9 mouse cellular contexts compared by ENCODE assay signal in genomic region chr1:36555798-36556395, GRCm38 (mm10). TPM values are rescaled to one million over a fixed set of nuclear protein-coding genes. Genes with fewer than 3 reads are reported as not detected.
A peak's percentile ranks its signal among the peaks of the same experiment; 100 is the strongest.
DNase-seq lines count a peak whose midpoint lies in the region; ATAC-seq and TF ChIP-seq lines count a peak whose summit lies in the region.
"Had no signal": no experiment of that assay in that cellular context is flagged by ENCODE, and none has a peak within 500 bp of the region (broad histone marks: within the 10 kb centered on the region; RNA-seq: fewer than 3 reads in every experiment).

No protein-coding gene starts in this region.

- TF ChIP-seq CTCF in MEL (IDR thresholded peaks at IDR 0.05 in 2 of 3, conservative IDR thresholded peaks at IDR 0.05 in 1 of 3; ENCODE audit: control insufficient read depth in 1 of 3, insufficient read depth in 1 of 3, low read depth in 2 of 3, low read length in 3 of 3, poor library complexity in 1 of 3, severe bottlenecking in 1 of 3) = no peak

- H3K27me3 ChIP-seq in heart, embryonic 10.5 days (ENCODE audit: insufficient read depth, poor library complexity, severe bottlenecking) = 0 out of 2 replicates have a peak, but pooled peaks cover 6% of the 10 kb centered on the region
- peaks cover 13% of the 10 kb centered on the region in 2 experiments for H3K27me3 ChIP-seq in MEL (ENCODE audit: control insufficient read depth in 1 of 2, insufficient read depth in 2 of 2, low read length in 2 of 2)
- no peaks in the 10 kb centered on the region for H3K27me3 ChIP-seq in embryonic facial prominence, embryonic 14.5 days (replicated peaks; ENCODE audit: control insufficient read depth, insufficient read depth, low read length)
- H3K27me3 ChIP-seq in intestine, embryonic 14.5 days (replicated peaks; ENCODE audit: control insufficient read depth, insufficient read depth, low read length) = no peaks in the 10 kb centered on the region
- 0 out of 2 replicates have a peak, but pooled peaks cover 4% of the 10 kb centered on the region for H3K27me3 ChIP-seq in midbrain, embryonic 13.5 days

- no peaks in the 10 kb centered on the region for H3K9me3 ChIP-seq in heart, embryonic 10.5 days
- H3K9me3 ChIP-seq in MEL (replicated peaks; ENCODE audit: insufficient read depth, low read length) = no peaks in the 10 kb centered on the region
- no peaks in the 10 kb centered on the region for H3K9me3 ChIP-seq in embryonic facial prominence, embryonic 14.5 days (ENCODE audit: control insufficient read depth, low read length)
- H3K9me3 ChIP-seq in intestine, embryonic 14.5 days (ENCODE audit: control insufficient read depth, low read length) = no peaks in the 10 kb centered on the region
- H3K9me3 ChIP-seq in midbrain, embryonic 13.5 days = no peaks in the 10 kb centered on the region

- peaks cover 50% of the 10 kb centered on the region for H3K4me1 ChIP-seq in heart, embryonic 10.5 days
- H3K4me1 ChIP-seq in MEL (ENCODE audit: control insufficient read depth in 1 of 2, insufficient read depth in 2 of 2, low read length in 2 of 2) = no peaks in the 10 kb centered on the region; a peak in 1 of 4 replicates
- peaks cover 24% of the 10 kb centered on the region for H3K4me1 ChIP-seq in embryonic facial prominence, embryonic 14.5 days (ENCODE audit: control insufficient read depth, insufficient read depth, low read length)
- H3K4me1 ChIP-seq in intestine, embryonic 14.5 days (replicated peaks; ENCODE audit: control insufficient read depth, insufficient read depth, low read length) = peaks cover 32% of the 10 kb centered on the region
- peaks cover 50% of the 10 kb centered on the region for H3K4me1 ChIP-seq in midbrain, embryonic 13.5 days (replicated peaks)

- H3K4me3 ChIP-seq in heart, embryonic 10.5 days = peak overlapping the region; percentile 90
- H3K4me3 ChIP-seq in MEL (ENCODE audit: control insufficient read depth in 1 of 2, insufficient read depth in 1 of 2, low read depth in 2 of 2, low read length in 2 of 2) = peak overlapping the region; percentile 70 to 78
- H3K4me3 ChIP-seq in embryonic facial prominence, embryonic 14.5 days (ENCODE audit: low read depth, low read length) = peak overlapping the region; percentile 96
- peak overlapping the region; percentile 96 for H3K4me3 ChIP-seq in intestine, embryonic 14.5 days (ENCODE audit: low read depth, low read length)
- peak overlapping the region; percentile 99 for H3K4me3 ChIP-seq in midbrain, embryonic 13.5 days (replicated peaks)

- no peak for DNase-seq in heart, embryonic 10.5 days (ENCODE audit: low spot score)
- no peak for DNase-seq in heart, adult 18-20 months
- DNase-seq in MEL (ENCODE audit: low read depth, low spot score) = peak; percentile 16
- DNase-seq in embryonic facial prominence, embryonic 14.5 days (ENCODE audit: low spot score) = no peak
- peak; percentile 68 for DNase-seq in intestine, embryonic 14.5 days (ENCODE audit: low spot score)
- DNase-seq in urinary bladder, postnatal 14 days (ENCODE audit: low spot score) = no peak

- ATAC-seq in embryonic facial prominence, embryonic 14.5 days (ENCODE audit: low read depth) = no peak
- ATAC-seq in intestine, embryonic 14.5 days (replicated peaks; ENCODE audit: low FRiP score, low TSS enrichment, low read depth) = no peak
- no peak for ATAC-seq in midbrain, embryonic 13.5 days
- ATAC-seq in frontal cortex, adult (ENCODE audit: low TSS enrichment) = no peak

- peak overlapping the region; percentile 90 for H3K4me2 ChIP-seq in embryonic facial prominence, embryonic 14.5 days (ENCODE audit: low read depth, low read length)
- peak overlapping the region; percentile 87 for H3K4me2 ChIP-seq in intestine, embryonic 14.5 days (ENCODE audit: low read length)
- peak overlapping the region; percentile 99 for H3K4me2 ChIP-seq in midbrain, embryonic 13.5 days (replicated peaks)

- H3K9ac ChIP-seq in MEL (ENCODE audit: control insufficient read depth, low read depth, low read length, poor library complexity, severe bottlenecking) = peak overlapping the region; percentile 80
- H3K9ac ChIP-seq in embryonic facial prominence, embryonic 14.5 days (ENCODE audit: low read depth, low read length) = peak overlapping the region; percentile 97
- peak overlapping the region; percentile 90 for H3K9ac ChIP-seq in intestine, embryonic 14.5 days (ENCODE audit: low read length)
- peak overlapping the region; percentile 99 for H3K9ac ChIP-seq in midbrain, embryonic 13.5 days (replicated peaks)

- H3K27ac ChIP-seq in heart, embryonic 10.5 days = peak overlapping the region; percentile 98
- no peak overlapping the region for H3K27ac ChIP-seq in MEL (ENCODE audit: control insufficient read depth, low read depth, low read length)
- H3K27ac ChIP-seq in embryonic facial prominence, embryonic 14.5 days (replicated peaks; ENCODE audit: low read depth, low read length) = peak overlapping the region; percentile 100
- H3K27ac ChIP-seq in intestine, embryonic 14.5 days (ENCODE audit: low read depth) = peak overlapping the region; percentile 97
- H3K27ac ChIP-seq in midbrain, embryonic 13.5 days = peak overlapping the region; percentile 100

- no peak for TF ChIP-seq POLR2A in MEL (IDR thresholded peaks at IDR 0.05; ENCODE audit: control insufficient read depth in 1 of 2, insufficient read depth in 1 of 2, low read depth in 1 of 2, low read length in 2 of 2, poor library complexity in 1 of 2)

- WGBS in heart, embryonic 10.5 days = 5% methylated on average over 8 of the region's 8 CpGs
- 3% methylated on average over 7 of the region's 8 CpGs for WGBS in embryonic facial prominence, embryonic 14.5 days
- WGBS in intestine, embryonic 14.5 days = 4% methylated on average over 8 of the region's 8 CpGs
- WGBS in midbrain, embryonic 13.5 days = 3% methylated on average over 8 of the region's 8 CpGs

- H3K36me3 ChIP-seq in heart, embryonic 10.5 days = peaks cover 41% of the 10 kb centered on the region
- no peaks in the 10 kb centered on the region for H3K36me3 ChIP-seq in MEL (ENCODE audit: control insufficient read depth in 1 of 2, insufficient read depth in 2 of 2, low read length in 2 of 2)
- peaks cover 40% of the 10 kb centered on the region for H3K36me3 ChIP-seq in embryonic facial prominence, embryonic 14.5 days (ENCODE audit: control insufficient read depth, insufficient read depth, low read length)
- peaks cover 47% of the 10 kb centered on the region for H3K36me3 ChIP-seq in intestine, embryonic 14.5 days (ENCODE audit: control insufficient read depth, insufficient read depth, low read length)
- H3K36me3 ChIP-seq in midbrain, embryonic 13.5 days = peaks cover 44% of the 10 kb centered on the region

- no peaks in the 10 kb centered on the region; the same call in 1 of the 2 replicates for H3K79me2 ChIP-seq in MEL (ENCODE audit: control insufficient read depth, insufficient read depth, low read length, poor library complexity)

- no peak for TF ChIP-seq EP300 in MEL (IDR thresholded peaks at IDR 0.05; ENCODE audit: low read depth in 1 of 2, low read length in 2 of 2)

- no peak for TF ChIP-seq RAD21 in MEL (IDR thresholded peaks at IDR 0.05; ENCODE audit: low read depth, low read length)

RNA-seq across cellular contexts. Expression of gene Sema4c, which starts 2.3 kb away (rescaled TPM):
- polyA plus RNA-seq in heart, embryonic 10.5 days (2016; fragmentation: Nextera tagmentation; extraction: Ambion mirVana) = 12.2 and 15.2 TPM in 2 replicates
- total RNA-seq in heart, adult 18-20 months (2021) = 10 to 100 TPM in 1 of 2 experiments, 1 to 10 TPM in 1; 9.2 to 10.4 TPM
- total RNA-seq in MEL (2012; rRNA removed) = 0.19 and 0.33 TPM in 2 replicates
- polyA plus RNA-seq in MEL (2012; ENCODE audit: insufficient read depth in 1 of 2, insufficient read length in 2 of 2, low read depth in 1 of 2, low replicate concordance in 2 of 2, missing spikeins in 1 of 2) = 1 to 10 TPM in 1 of 2 experiments, not detected in 1; 1.4 TPM
- polyA plus RNA-seq in embryonic facial prominence, embryonic 14.5 days (2014; fragmentation: Nextera tagmentation; extraction: Ambion mirVana) = 2.3 and 3.8 TPM in 2 replicates
- 2.8 and 2.9 TPM in 2 replicates for polyA plus RNA-seq in intestine, embryonic 14.5 days (2014; fragmentation: Nextera tagmentation; extraction: Ambion mirVana)
- polyA plus RNA-seq in midbrain, embryonic 13.5 days (2015; fragmentation: Nextera tagmentation; extraction: Ambion mirVana) = 33.4 and 35.4 TPM in 2 replicates

RNA-seq across cellular contexts. Expression of gene Ankrd39, which starts 8.7 kb away (rescaled TPM):
- polyA plus RNA-seq in heart, embryonic 10.5 days (2016; fragmentation: Nextera tagmentation; extraction: Ambion mirVana) = 23.9 and 24.5 TPM in 2 replicates
- 1 to 10 TPM; 5.8 to 6.2 TPM for total RNA-seq in heart, adult 18-20 months (2021)
- total RNA-seq in MEL (2012; rRNA removed) = 8.8 and 9.7 TPM in 2 replicates
- polyA plus RNA-seq in MEL (2012; ENCODE audit: insufficient read depth in 1 of 2, insufficient read length in 2 of 2, low read depth in 1 of 2, low replicate concordance in 2 of 2, missing spikeins in 1 of 2) = 10 to 100 TPM in 1 of 2 experiments, not detected in 1; 14.4 TPM
- 19.5 and 20.0 TPM in 2 replicates for polyA plus RNA-seq in embryonic facial prominence, embryonic 14.5 days (2014; fragmentation: Nextera tagmentation; extraction: Ambion mirVana)
- 25.7 and 28.6 TPM in 2 replicates for polyA plus RNA-seq in intestine, embryonic 14.5 days (2014; fragmentation: Nextera tagmentation; extraction: Ambion mirVana)
- polyA plus RNA-seq in midbrain, embryonic 13.5 days (2015; fragmentation: Nextera tagmentation; extraction: Ambion mirVana) = 22.1 and 22.3 TPM in 2 replicates

RNA-seq across cellular contexts. Expression of gene Gm42417, which starts 16.7 kb away (rescaled TPM):
- 0.20 and 1.0 TPM in 2 replicates for polyA plus RNA-seq in heart, embryonic 10.5 days (2016; fragmentation: Nextera tagmentation; extraction: Ambion mirVana)
- total RNA-seq in heart, adult 18-20 months (2021) = 100 to 1,000 TPM; 174 to 267 TPM
- total RNA-seq in MEL (2012; rRNA removed) = not detected in 2 replicates
- under 1 TPM in 1 of 2 experiments, not detected in 1; 0.74 TPM for polyA plus RNA-seq in MEL (2012; ENCODE audit: insufficient read depth in 1 of 2, insufficient read length in 2 of 2, low read depth in 1 of 2, low replicate concordance in 2 of 2, missing spikeins in 1 of 2)
- not detected in 2 replicates for polyA plus RNA-seq in embryonic facial prominence, embryonic 14.5 days (2014; fragmentation: Nextera tagmentation; extraction: Ambion mirVana)
- 0.99 TPM in 1 of 2 replicates, not detected in the other for polyA plus RNA-seq in intestine, embryonic 14.5 days (2014; fragmentation: Nextera tagmentation; extraction: Ambion mirVana)
- polyA plus RNA-seq in midbrain, embryonic 13.5 days (2015; fragmentation: Nextera tagmentation; extraction: Ambion mirVana) = not detected in 2 replicates
- total RNA-seq: layer of hippocampus, postnatal 36 days had no signal

RNA-seq across cellular contexts. Expression of gene Ankrd23, which starts 19.2 kb away (rescaled TPM):
- polyA plus RNA-seq in heart, embryonic 10.5 days (2016; fragmentation: Nextera tagmentation; extraction: Ambion mirVana) = 16.7 and 19.0 TPM in 2 replicates
- 100 to 1,000 TPM; 315 to 408 TPM for total RNA-seq in heart, adult 18-20 months (2021)
- total RNA-seq in MEL (2012; rRNA removed) = 2.0 and 2.9 TPM in 2 replicates
- polyA plus RNA-seq in MEL (2012; ENCODE audit: insufficient read depth in 1 of 2, insufficient read length in 2 of 2, low read depth in 1 of 2, low replicate concordance in 2 of 2, missing spikeins in 1 of 2) = 1 to 10 TPM in 1 of 2 experiments, not detected in 1; 3.7 TPM
- 12.3 and 13.2 TPM in 2 replicates for polyA plus RNA-seq in embryonic facial prominence, embryonic 14.5 days (2014; fragmentation: Nextera tagmentation; extraction: Ambion mirVana)
- polyA plus RNA-seq in intestine, embryonic 14.5 days (2014; fragmentation: Nextera tagmentation; extraction: Ambion mirVana) = 11.6 and 14.8 TPM in 2 replicates
- 16.1 and 19.0 TPM in 2 replicates for polyA plus RNA-seq in midbrain, embryonic 13.5 days (2015; fragmentation: Nextera tagmentation; extraction: Ambion mirVana)

RNA-seq across cellular contexts. Expression of gene Cnnm3, which starts 44.2 kb away (rescaled TPM):
- 1.5 and 2.5 TPM in 2 replicates for polyA plus RNA-seq in heart, embryonic 10.5 days (2016; fragmentation: Nextera tagmentation; extraction: Ambion mirVana)
- 10 to 100 TPM; 13.1 to 16.6 TPM for total RNA-seq in heart, adult 18-20 months (2021)
- total RNA-seq in MEL (2012; rRNA removed) = 3.8 and 4.2 TPM in 2 replicates
- polyA plus RNA-seq in MEL (2012; ENCODE audit: insufficient read depth in 1 of 2, insufficient read length in 2 of 2, low read depth in 1 of 2, low replicate concordance in 2 of 2, missing spikeins in 1 of 2) = 1 to 10 TPM in 1 of 2 experiments, not detected in 1; 9.9 TPM
- polyA plus RNA-seq in embryonic facial prominence, embryonic 14.5 days (2014; fragmentation: Nextera tagmentation; extraction: Ambion mirVana) = 4.8 and 5.1 TPM in 2 replicates
- polyA plus RNA-seq in intestine, embryonic 14.5 days (2014; fragmentation: Nextera tagmentation; extraction: Ambion mirVana) = 5.4 and 6.2 TPM in 2 replicates
- 4.2 and 4.8 TPM in 2 replicates for polyA plus RNA-seq in midbrain, embryonic 13.5 days (2015; fragmentation: Nextera tagmentation; extraction: Ambion mirVana)

Comparison
In these comparisons a context has a peak if more than half of its experiments do, and no peak if none do; other contexts are left out.
1. DNase-seq: peak in MEL (single experiment) and intestine, embryonic 14.5 days (single experiment); none in heart, embryonic 10.5 days (single experiment), heart, adult 18-20 months (0 of 2), embryonic facial prominence, embryonic 14.5 days (single experiment) and urinary bladder, postnatal 14 days (single experiment).
2. Peak in every context shown above with its lines, with median percentiles within 50 percentile points of each other: H3K4me3 ChIP-seq, H3K9ac ChIP-seq and H3K4me2 ChIP-seq.